Mouse (Mus musculus): ENCODE results near the gene U2af1.

DNA sequence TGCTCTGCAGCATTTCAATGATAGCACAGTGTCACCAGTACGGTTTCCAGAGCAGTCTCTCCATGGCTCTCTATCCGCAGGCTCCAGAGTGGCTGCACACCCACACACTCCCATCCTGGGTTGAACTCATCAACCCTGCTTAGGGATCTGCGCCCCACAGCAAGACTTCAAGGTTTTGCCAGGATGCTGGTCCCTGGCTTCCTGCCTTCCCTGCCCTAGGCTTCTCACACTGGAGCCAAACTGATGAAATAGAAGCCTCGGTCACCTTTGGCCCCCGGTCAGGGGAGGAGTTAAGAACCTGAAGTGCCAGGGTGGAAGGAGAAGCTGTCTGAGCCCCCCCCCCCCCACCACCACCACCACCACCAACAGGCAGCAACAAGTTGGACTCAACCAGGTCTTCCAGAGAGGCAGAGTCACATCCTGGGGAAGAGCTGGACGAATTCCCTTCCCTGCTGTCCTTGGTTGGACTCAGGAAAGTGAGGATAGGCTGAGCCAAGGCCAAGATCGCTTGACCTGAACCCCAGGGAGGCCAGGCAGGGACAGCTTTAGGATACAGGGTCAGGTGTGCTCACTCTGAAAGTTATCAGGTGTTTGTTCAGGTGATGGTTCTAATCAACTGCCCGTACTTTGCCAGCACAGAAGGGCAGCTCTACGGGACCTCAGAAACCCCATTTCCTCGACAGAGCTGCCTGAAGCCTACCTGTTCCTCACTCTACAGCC lies 27.5 kb downstream of the U2af1 start:
- TF ChIP-seq CTCF (IDR thresholded peaks at IDR 0.05; ENCODE audit: control insufficient read depth, insufficient read depth, insufficient read length), result no peak
- TF ChIP-seq USF1 (IDR thresholded peaks at IDR 0.05; ENCODE audit: low read depth), result no peak
- TF ChIP-seq MAX (IDR thresholded peaks at IDR 0.05), result no peak
- no peak for TF ChIP-seq MYOG (IDR thresholded peaks at IDR 0.05; ENCODE audit: control insufficient read depth, extremely low read depth, insufficient read length)
- no peak for TF ChIP-seq MYOD1 (IDR thresholded peaks at IDR 0.05; ENCODE audit: control insufficient read depth, insufficient read length, low read depth)
- TF ChIP-seq CEBPB (IDR thresholded peaks at IDR 0.05; ENCODE audit: low read depth), result no peak
